Mouse (Mus musculus) heart, adult 8-10 months (tissue): ENCODE measurements around the gene Krt23. TPM values are rescaled to one million over a fixed set of nuclear protein-coding genes. Genes with fewer than 3 reads are reported as not detected.

Source experiments
- DNase-seq: peaks from one replicate; pipeline ENCODE4 v3.0.0; 2022; ENCODE audit warnings: low spot score
- total RNA-seq, 4 experiments: library from RNA; stranded (reverse); gene quantifications; 2 replicates each; pipeline ENCODE4 v1.2.4; 2022

Gene Krt23
- total RNA-seq, 4 experiments from 2014 or later: not detected

DNA sequence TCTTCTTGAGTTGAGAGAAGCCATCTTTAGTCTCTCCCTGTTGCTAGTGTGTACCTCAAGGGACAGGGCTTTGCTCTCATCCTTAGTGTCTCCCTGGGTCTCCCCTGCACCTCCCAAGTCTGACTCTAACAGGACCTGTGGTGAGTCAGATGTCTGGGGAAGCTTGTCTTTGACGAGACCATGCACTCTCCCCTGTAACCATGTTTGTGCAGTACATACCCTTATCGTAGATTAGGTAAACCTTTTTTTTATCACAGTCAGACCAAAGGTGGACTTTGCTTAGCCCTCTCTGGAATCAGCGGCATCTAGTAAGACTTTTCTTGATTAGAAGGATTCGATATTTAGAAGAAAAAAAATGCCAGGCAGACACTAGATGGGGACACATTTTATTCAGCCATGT is 38.9 kb downstream of the Krt23 start:
- DNase-seq: no peak

GRCm38 (mm10) chr11:99448769-99449168 is 44.2 kb downstream of the Krt23 start:
- DNase-seq: no peak

GRCm38 (mm10) chr11:99441220-99441619 is 51.7 kb downstream of the Krt23 start:
- no peak for DNase-seq

DNA sequence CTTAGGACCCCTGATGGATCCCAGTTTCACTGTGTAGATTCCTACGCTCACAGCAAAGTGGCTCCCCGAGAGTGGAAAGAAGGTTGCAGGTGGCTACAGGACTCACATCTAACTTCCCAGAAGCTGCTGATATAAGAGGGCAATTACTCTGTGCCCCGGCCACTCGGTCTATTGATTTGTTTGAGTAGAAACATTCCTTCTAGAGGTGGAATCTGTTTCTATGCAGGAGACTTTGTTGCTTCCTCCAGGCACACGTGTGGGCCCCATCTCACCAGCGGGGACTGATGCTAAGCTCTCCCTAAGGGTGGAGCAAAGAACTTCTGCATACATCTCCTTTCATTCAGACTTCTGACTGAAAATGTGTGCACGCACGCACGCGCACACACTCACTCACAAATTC is 53.5 kb downstream of the Krt23 start:
- DNase-seq: no peak

- DNase-seq: no peak
Observed at GRCm38 (mm10) chr11:99437972-99438371, 55.0 kb downstream of the Krt23 start, which contains the start of gene Krt20. Krt20 (minus strand) TSS chr11:99438150.

DNA sequence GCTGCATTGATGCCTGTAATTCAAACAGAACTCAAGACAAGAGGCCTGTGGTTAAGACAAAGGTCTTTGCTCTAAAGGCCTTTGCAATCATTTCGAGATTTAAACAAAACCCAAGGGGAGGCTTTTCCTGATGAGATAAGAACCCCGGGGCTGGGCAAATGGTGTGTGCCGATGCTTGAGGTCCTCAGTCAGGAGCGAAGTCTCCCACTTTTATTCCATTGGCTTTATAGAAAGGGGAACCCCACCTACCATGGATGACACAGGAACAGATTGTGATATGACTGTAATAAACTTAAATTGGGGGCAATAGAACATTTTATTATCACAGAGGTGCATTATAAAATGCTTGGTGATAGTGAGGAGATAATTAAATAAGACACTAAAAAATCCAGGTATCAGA is 56.3 kb downstream of the Krt23 start:
- no peak for DNase-seq

- no peak for DNase-seq
Observed at GRCm38 (mm10) chr11:99430670-99431069, 62.3 kb downstream of the Krt23 start.

Other genes starting within 250 kb of the Krt23 start
- 10 to 100 TPM; 26.5 to 44.5 (median 31.0) TPM for gene Krt222, start 249.1 kb downstream of the Krt23 start, total RNA-seq
- not detected for gene Krt24, start 207.9 kb downstream of the Krt23 start, total RNA-seq
- gene Krt25, start 170.2 kb downstream of the Krt23 start, total RNA-seq: not detected
- gene Krt26, start 155.2 kb downstream of the Krt23 start, total RNA-seq: not detected
- gene Krt27, start 142.0 kb downstream of the Krt23 start, total RNA-seq: not detected
- gene Krt28, start 118.2 kb downstream of the Krt23 start, total RNA-seq: not detected
- 1 to 10 TPM; 3.3 to 5.8 (median 5.0) TPM for gene Krt10, start 103.8 kb downstream of the Krt23 start, total RNA-seq
- not detected for gene Krt12, start 70.9 kb downstream of the Krt23 start, total RNA-seq
- not detected for gene Krt20, start 55.0 kb downstream of the Krt23 start, total RNA-seq
- not detected for gene Krt39, start 28.2 kb upstream of the Krt23 start, total RNA-seq
- gene Krt40, start 50.0 kb upstream of the Krt23 start, total RNA-seq: not detected
- gene Krtap3-3, start 57.7 kb upstream of the Krt23 start, total RNA-seq: not detected
- gene Krtap3-2, start 63.7 kb upstream of the Krt23 start, total RNA-seq: not detected
- gene Gm11939, start 66.3 kb upstream of the Krt23 start, total RNA-seq: not detected
- gene Krtap3-1, start 73.5 kb upstream of the Krt23 start, total RNA-seq: not detected
- gene Krtap1-5, start 87.9 kb upstream of the Krt23 start, total RNA-seq: not detected
- gene Krtap1-4, start 90.5 kb upstream of the Krt23 start, total RNA-seq: not detected
- not detected for gene Krtap1-3, start 98.2 kb upstream of the Krt23 start, total RNA-seq
- not detected for gene Krtap9-3, start 105.0 kb upstream of the Krt23 start, total RNA-seq
- not detected for gene Gm11938, start 110.2 kb upstream of the Krt23 start, total RNA-seq
- gene Gm11937, start 117.1 kb upstream of the Krt23 start, total RNA-seq: not detected
- not detected for gene Krtap2-4, start 121.7 kb upstream of the Krt23 start, total RNA-seq
- gene Gm11562, start 127.3 kb upstream of the Krt23 start, total RNA-seq: not detected
- not detected for gene Krtap4-1, start 135.1 kb upstream of the Krt23 start, total RNA-seq
- gene Krtap4-2, start 141.9 kb upstream of the Krt23 start, total RNA-seq: not detected
- gene Krtap4-7, start 151.0 kb upstream of the Krt23 start, total RNA-seq: not detected
- gene Gm11555, start 157.1 kb upstream of the Krt23 start, total RNA-seq: not detected
- not detected for gene Gm11563, start 165.8 kb upstream of the Krt23 start, total RNA-seq
- gene Krtap4-6, start 172.8 kb upstream of the Krt23 start, total RNA-seq: not detected
- gene Gm14190, start 197.6 kb upstream of the Krt23 start, total RNA-seq: not detected
- not detected for gene Gm14180, start 241.2 kb upstream of the Krt23 start, total RNA-seq